Comparison of ENCODE assay signal across 7 mouse cellular contexts in the genomic region with DNA sequence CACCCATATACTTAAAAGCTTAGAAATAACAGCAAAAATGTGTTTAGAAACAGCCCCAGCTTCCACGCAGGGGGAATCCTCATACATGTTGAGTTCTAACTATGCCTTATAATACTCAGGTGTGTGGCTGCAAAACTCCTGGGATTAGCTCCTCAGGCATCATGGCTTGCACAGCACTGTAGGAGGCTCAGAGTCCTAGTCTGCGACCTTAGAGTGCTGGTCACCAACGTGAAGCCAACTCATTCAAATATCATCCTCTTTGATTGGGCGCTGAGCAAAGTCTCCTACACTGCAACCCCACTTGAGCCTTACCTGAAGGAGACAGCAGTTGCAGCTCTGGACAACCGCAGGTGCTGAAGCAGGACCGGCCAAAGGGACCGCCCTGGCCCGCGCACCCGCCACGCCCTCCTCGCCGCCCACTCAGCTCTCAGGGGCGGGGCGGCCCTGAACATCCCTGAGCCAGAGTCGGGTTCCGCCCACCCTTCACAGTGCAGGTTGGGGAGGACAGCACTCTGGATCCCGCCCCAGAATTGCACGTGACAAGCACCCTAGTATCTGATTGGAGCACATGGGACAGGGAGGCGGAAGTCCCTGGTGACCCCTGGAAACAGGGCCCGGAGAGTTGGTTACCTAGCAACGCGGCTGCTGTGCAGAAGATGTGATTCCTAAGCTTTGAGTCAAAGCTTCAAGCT.
A peak's percentile ranks its signal among the peaks of the same experiment; 100 is the strongest.
DNase-seq lines count a peak whose midpoint lies in the region; ATAC-seq lines count a peak whose summit lies in the region.

No protein-coding gene starts in this region.

- H3K4me1 ChIP-seq in heart, embryonic 11.5 days (ENCODE audit: control insufficient read depth, insufficient read depth, low read length) = no peaks in the 10 kb centered on the region
- no peaks in the 10 kb centered on the region for H3K4me1 ChIP-seq in limb, embryonic 12.5 days (replicated peaks)
- peaks cover 6% of the 10 kb centered on the region for H3K4me1 ChIP-seq in midbrain, embryonic 13.5 days (replicated peaks)

- no peaks in the 10 kb centered on the region for H3K27me3 ChIP-seq in heart, embryonic 11.5 days (ENCODE audit: control insufficient read depth, insufficient read depth, low read length)
- H3K27me3 ChIP-seq in limb, embryonic 12.5 days = no peaks in the 10 kb centered on the region
- H3K27me3 ChIP-seq in midbrain, embryonic 13.5 days = no peaks in the 10 kb centered on the region

- H3K27ac ChIP-seq in heart, embryonic 11.5 days (ENCODE audit: low read depth, low read length) = no peak overlapping the region
- no peak overlapping the region for H3K27ac ChIP-seq in limb, embryonic 12.5 days
- peak overlapping the region; percentile 47 for H3K27ac ChIP-seq in midbrain, embryonic 13.5 days

- 1% methylated on average over 23 of the region's 23 CpGs for WGBS in heart, embryonic 11.5 days (ENCODE audit: insufficient replicate concordance)
- WGBS in limb, embryonic 12.5 days = 2% methylated on average over 23 of the region's 23 CpGs
- 1% methylated on average over 23 of the region's 23 CpGs for WGBS in midbrain, embryonic 13.5 days

- DNase-seq in c-Kit-positive CD71-negative TER-119-negative erythroid progenitor cells, embryonic 14.5 days (ENCODE audit: low read depth) = peak; percentile 52
- peak; percentile 93 for DNase-seq in kidney, adult 9 months
- peak; percentile 8 to 17 for DNase-seq in spleen, postnatal 14 days (ENCODE audit: low spot score in 2 of 2)

- H3K9me3 ChIP-seq in heart, embryonic 11.5 days (replicated peaks; ENCODE audit: control insufficient read depth, low read length) = no peaks in the 10 kb centered on the region
- H3K9me3 ChIP-seq in limb, embryonic 12.5 days = no peaks in the 10 kb centered on the region
- no peaks in the 10 kb centered on the region for H3K9me3 ChIP-seq in midbrain, embryonic 13.5 days

- no peaks in the 10 kb centered on the region for H3K36me3 ChIP-seq in heart, embryonic 11.5 days (ENCODE audit: control insufficient read depth, insufficient read depth, low read length)
- no peaks in the 10 kb centered on the region for H3K36me3 ChIP-seq in limb, embryonic 12.5 days
- H3K36me3 ChIP-seq in midbrain, embryonic 13.5 days = no peaks in the 10 kb centered on the region

- H3K4me3 ChIP-seq in heart, embryonic 11.5 days (ENCODE audit: low read depth, low read length) = peak overlapping the region; percentile 49
- peak overlapping the region; percentile 45 for H3K4me3 ChIP-seq in limb, embryonic 12.5 days (replicated peaks)
- H3K4me3 ChIP-seq in midbrain, embryonic 13.5 days (replicated peaks) = peak overlapping the region; percentile 64

- no peak overlapping the region for H3K9ac ChIP-seq in heart, embryonic 11.5 days (ENCODE audit: low read depth, low read length)
- no peak overlapping the region for H3K9ac ChIP-seq in limb, embryonic 12.5 days (replicated peaks)
- peak overlapping the region; percentile 64 for H3K9ac ChIP-seq in midbrain, embryonic 13.5 days (replicated peaks)

- peak overlapping the region; percentile 70 for H3K4me2 ChIP-seq in heart, embryonic 11.5 days
- peak overlapping the region; percentile 61 for H3K4me2 ChIP-seq in limb, embryonic 12.5 days
- peak overlapping the region; percentile 59 for H3K4me2 ChIP-seq in midbrain, embryonic 13.5 days (replicated peaks)

- ATAC-seq in erythroid progenitor cell, adult 5-6 weeks (replicated peaks; ENCODE audit: low FRiP score, poor library complexity, severe bottlenecking) = 0 out of 2 replicates have a peak, but pooled peaks have one; percentile 25
- peak; percentile 99 for ATAC-seq in heart, embryonic 11.5 days (replicated peaks; ENCODE audit: insufficient number of reproducible peaks, low FRiP score, low TSS enrichment)
- ATAC-seq in limb, embryonic 12.5 days (ENCODE audit: insufficient number of reproducible peaks, insufficient read depth, low FRiP score, low TSS enrichment, low read depth) = peak; percentile 100
- ATAC-seq in midbrain, embryonic 13.5 days = peak; percentile 100

Comparison
In these comparisons a context has a peak if more than half of its experiments do, and no peak if none do; other contexts are left out.
1. DNase-seq: peak in every context shown above with its lines; median percentile 93 in kidney, adult 9 months; 52 in c-Kit-positive CD71-negative TER-119-negative erythroid progenitor cells, embryonic 14.5 days; 12 in spleen, postnatal 14 days.
2. ATAC-seq: peak in every context shown above with its lines; median percentile 100 in limb, embryonic 12.5 days; 100 in midbrain, embryonic 13.5 days; 99 in heart, embryonic 11.5 days; 25 in erythroid progenitor cell, adult 5-6 weeks.